Mouse (Mus musculus): ENCODE data around the gene Atp8b4. TPM values are rescaled to one million over a fixed set of nuclear protein-coding genes. Genes with fewer than 3 reads are reported as not detected.
"Not testable (repeated sequence)": the region's sequence is repeated elsewhere in the genome, so short reads cannot be mapped to it uniquely, and the experiment has no call there.

Gene Atp8b4
- polyA plus RNA-seq, 1 experiment = 0.97 TPM

GRCm38 (mm10) chr2:126530581-126530980, 30.1 kb upstream of the Atp8b4 start:
- no peak for TF ChIP-seq POLR2A (IDR thresholded peaks at IDR 0.05; ENCODE audit: low read depth, low read length)
- TF ChIP-seq CTCF (conservative IDR thresholded peaks at IDR 0.05; ENCODE audit: insufficient read depth, insufficient read length, low read depth, low read length) = no peak
- WGBS = 76% methylated on average over 3 of the region's 3 CpGs
- no peaks in the 10 kb centered on the region for H3K4me1 ChIP-seq (ENCODE audit: control insufficient read depth, insufficient read depth, low read length)
- no peak overlapping the region for H3K27ac ChIP-seq (ENCODE audit: insufficient read depth, low read depth, low read length)
- H3K4me3 ChIP-seq (ENCODE audit: insufficient read depth, low read depth, low read length) = no peak overlapping the region
- no peaks in the 10 kb centered on the region for H3K36me3 ChIP-seq (ENCODE audit: control insufficient read depth, insufficient read depth, low read length)
- no peaks in the 10 kb centered on the region for H3K27me3 ChIP-seq (replicated peaks; ENCODE audit: control insufficient read depth, insufficient read depth, low read length)
- DNase-seq = no peak

DNA sequence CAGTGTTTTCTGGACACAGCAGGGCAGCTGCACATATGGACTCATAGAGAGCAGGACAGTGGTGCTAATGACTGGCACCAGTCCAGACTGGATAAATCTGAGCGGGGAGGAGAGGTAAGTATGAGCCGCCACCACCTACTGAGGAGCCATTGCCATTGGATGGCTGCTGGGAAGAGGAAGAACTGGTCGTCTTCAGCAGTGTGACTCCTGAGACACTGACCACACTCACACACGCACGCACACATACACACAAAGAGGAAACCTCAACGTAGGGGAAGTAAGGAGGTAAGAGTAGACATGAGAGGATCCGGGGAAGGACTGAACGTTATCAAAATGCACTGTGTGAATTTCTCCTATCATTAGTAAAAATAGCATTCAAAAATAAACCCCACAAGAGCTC, 27.0 kb upstream of the Atp8b4 start:
- TF ChIP-seq POLR2A (IDR thresholded peaks at IDR 0.05; ENCODE audit: low read depth, low read length) (no peak), CTCF (conservative IDR thresholded peaks at IDR 0.05; ENCODE audit: insufficient read depth, insufficient read length, low read depth, low read length) (no peak)
- Histone ChIP-seq H3K27ac (ENCODE audit: insufficient read depth, low read depth, low read length) (no peak overlapping the region), H3K27me3 (replicated peaks; ENCODE audit: control insufficient read depth, insufficient read depth, low read length) (no peaks in the 10 kb centered on the region), H3K4me3 (ENCODE audit: insufficient read depth, low read depth, low read length) (no peak overlapping the region), H3K36me3 (ENCODE audit: control insufficient read depth, insufficient read depth, low read length) (no peaks in the 10 kb centered on the region), H3K4me1 (ENCODE audit: control insufficient read depth, insufficient read depth, low read length) (peaks cover 10% of the 10 kb centered on the region; the same call in 1 of the 2 replicates)
- WGBS = 87% methylated on average over 8 of the region's 8 CpGs
- DNase-seq = no peak

DNA sequence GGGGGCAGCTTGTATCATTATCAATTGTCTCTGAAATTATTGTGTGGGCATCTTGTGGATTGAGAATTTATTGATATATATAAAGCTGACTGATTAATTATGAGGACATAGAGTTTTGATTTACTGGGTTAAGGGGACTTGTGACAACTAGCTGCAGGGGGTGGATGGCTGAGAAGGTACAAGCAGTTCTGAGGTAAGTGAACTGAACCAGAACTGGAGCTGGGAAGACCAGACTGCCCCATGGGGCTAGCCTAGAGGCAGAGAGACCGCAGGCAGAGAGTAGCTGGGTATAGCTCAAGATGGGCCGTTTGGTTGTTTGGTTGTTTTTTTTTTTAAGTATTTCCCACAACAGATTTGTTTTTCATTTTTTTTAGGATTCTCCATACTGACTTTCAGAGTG, 23.8 kb upstream of the Atp8b4 start:
- DNase-seq = peak; percentile 63
- no peaks in the 10 kb centered on the region for H3K27me3 ChIP-seq (replicated peaks; ENCODE audit: control insufficient read depth, insufficient read depth, low read length)
- 46% methylated on average over 2 of the region's 2 CpGs for WGBS
- TF ChIP-seq CTCF (conservative IDR thresholded peaks at IDR 0.05; ENCODE audit: insufficient read depth, insufficient read length, low read depth, low read length) (no peak), POLR2A (IDR thresholded peaks at IDR 0.05; ENCODE audit: low read depth, low read length) (no peak)
- peaks cover 16% of the 10 kb centered on the region for H3K4me1 ChIP-seq (ENCODE audit: control insufficient read depth, insufficient read depth, low read length)
- H3K27ac ChIP-seq (ENCODE audit: insufficient read depth, low read depth, low read length) = no peak overlapping the region
- no peaks in the 10 kb centered on the region for H3K36me3 ChIP-seq (ENCODE audit: control insufficient read depth, insufficient read depth, low read length)
- no peak overlapping the region for H3K4me3 ChIP-seq (ENCODE audit: insufficient read depth, low read depth, low read length)

GRCm38 (mm10) chr2:126523101-126523745, 22.7 kb upstream of the Atp8b4 start:
- peak overlapping the region; percentile 90 for H3K27ac ChIP-seq (ENCODE audit: insufficient read depth, low read depth, low read length)
- not testable (repeated sequence) for H3K36me3 ChIP-seq (ENCODE audit: control insufficient read depth, insufficient read depth, low read length); H3K27me3 ChIP-seq (replicated peaks; ENCODE audit: control insufficient read depth, insufficient read depth, low read length); H3K4me3 ChIP-seq (ENCODE audit: insufficient read depth, low read depth, low read length)
- H3K4me1 ChIP-seq (ENCODE audit: control insufficient read depth, insufficient read depth, low read length) = peaks cover 16% of the 10 kb centered on the region
- peak; percentile 75 for DNase-seq
- 46% methylated on average over 5 of the region's 5 CpGs for WGBS

GRCm38 (mm10) chr2:126522056-126522455, 21.6 kb upstream of the Atp8b4 start:
- Histone ChIP-seq H3K36me3 (ENCODE audit: control insufficient read depth, insufficient read depth, low read length) (no peaks in the 10 kb centered on the region), H3K27ac (ENCODE audit: insufficient read depth, low read depth, low read length) (peak overlapping the region; percentile 90), H3K4me3 (ENCODE audit: insufficient read depth, low read depth, low read length) (0 out of 2 replicates have a peak overlapping the region, but pooled peaks have one; percentile 10), H3K4me1 (ENCODE audit: control insufficient read depth, insufficient read depth, low read length) (peaks cover 16% of the 10 kb centered on the region), H3K27me3 (replicated peaks; ENCODE audit: control insufficient read depth, insufficient read depth, low read length) (no peaks in the 10 kb centered on the region)
- peak; percentile 84 for DNase-seq
- no peak for TF ChIP-seq CTCF (conservative IDR thresholded peaks at IDR 0.05; ENCODE audit: insufficient read depth, insufficient read length, low read depth, low read length)
- TF ChIP-seq POLR2A (IDR thresholded peaks at IDR 0.05; ENCODE audit: low read depth, low read length) = no peak
- WGBS = 34% methylated on average over 8 of the region's 8 CpGs

DNA sequence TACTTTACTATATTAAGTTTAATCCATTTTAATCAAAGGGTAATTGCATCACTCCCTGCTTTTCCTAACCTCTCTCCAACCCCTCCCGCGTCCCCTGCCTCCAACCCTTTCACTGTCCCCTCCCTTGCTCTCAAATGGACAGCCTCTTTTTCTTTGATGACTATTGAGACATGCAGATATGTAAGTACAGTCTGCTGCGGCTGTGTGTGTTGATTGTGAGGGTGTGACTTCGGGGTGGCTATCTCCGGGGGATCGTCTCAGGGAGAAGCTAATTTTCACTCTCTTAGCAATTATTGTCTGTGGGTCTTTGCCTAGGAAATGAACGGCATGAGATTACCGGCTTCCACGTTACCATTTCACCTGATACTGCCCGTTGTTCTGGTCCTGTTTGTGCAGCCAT, 21.0 kb upstream of the Atp8b4 start:
- DNase-seq = no peak
- Histone ChIP-seq H3K36me3 (ENCODE audit: control insufficient read depth, insufficient read depth, low read length) (no peaks in the 10 kb centered on the region), H3K27me3 (replicated peaks; ENCODE audit: control insufficient read depth, insufficient read depth, low read length) (no peaks in the 10 kb centered on the region), H3K27ac (ENCODE audit: insufficient read depth, low read depth, low read length) (peak overlapping the region; percentile 90), H3K4me1 (ENCODE audit: control insufficient read depth, insufficient read depth, low read length) (peaks cover 16% of the 10 kb centered on the region), H3K4me3 (ENCODE audit: insufficient read depth, low read depth, low read length) (peak overlapping the region; percentile 10; the same call in 1 of the 2 replicates)
- WGBS = 67% methylated on average over 10 of the region's 10 CpGs
- TF ChIP-seq CTCF (conservative IDR thresholded peaks at IDR 0.05; ENCODE audit: insufficient read depth, insufficient read length, low read depth, low read length) = no peak
- no peak for TF ChIP-seq POLR2A (IDR thresholded peaks at IDR 0.05; ENCODE audit: low read depth, low read length)

- Histone ChIP-seq H3K27ac (ENCODE audit: insufficient read depth, low read depth, low read length) (no peak overlapping the region), H3K36me3 (ENCODE audit: control insufficient read depth, insufficient read depth, low read length) (no peaks in the 10 kb centered on the region), H3K4me1 (ENCODE audit: control insufficient read depth, insufficient read depth, low read length) (peaks cover 16% of the 10 kb centered on the region), H3K4me3 (ENCODE audit: insufficient read depth, low read depth, low read length) (no peak overlapping the region), H3K27me3 (replicated peaks; ENCODE audit: control insufficient read depth, insufficient read depth, low read length) (no peaks in the 10 kb centered on the region)
- WGBS = 11% methylated on average over 7 of the region's 7 CpGs
- DNase-seq = peak; percentile 51
- TF ChIP-seq CTCF (conservative IDR thresholded peaks at IDR 0.05; ENCODE audit: insufficient read depth, insufficient read length, low read depth, low read length) (0 out of 2 replicates have a peak, but pooled peaks have one; percentile 10), POLR2A (IDR thresholded peaks at IDR 0.05; ENCODE audit: low read depth, low read length) (no peak)
Observed at GRCm38 (mm10) chr2:126520828-126521227, 20.4 kb upstream of the Atp8b4 start.

All from kidney, adult 2 months (tissue).